Mouse (Mus musculus) cerebellum, adult 2 months (tissue): ENCODE measurements around the gene Smco2.

ENCODE experiments used
- CTCF ChIP-seq: fragments of 200-500 bp; IDR thresholded peaks from 2 replicates; pipeline ENCODE4 v1.5.1; 2011; ENCODE audit warnings: low read depth, mild to moderate bottlenecking, control low read depth, low read length, moderate library complexity, borderline replicate concordance; ENCODE audit not compliant: insufficient read depth
- POLR2A ChIP-seq: fragments of 200-500 bp; IDR thresholded peaks from 2 replicates; pipeline ENCODE4 v1.6.1; 2011; ENCODE audit warnings: low read length, control low read depth, borderline replicate concordance; ENCODE audit not compliant: insufficient read depth

DNA sequence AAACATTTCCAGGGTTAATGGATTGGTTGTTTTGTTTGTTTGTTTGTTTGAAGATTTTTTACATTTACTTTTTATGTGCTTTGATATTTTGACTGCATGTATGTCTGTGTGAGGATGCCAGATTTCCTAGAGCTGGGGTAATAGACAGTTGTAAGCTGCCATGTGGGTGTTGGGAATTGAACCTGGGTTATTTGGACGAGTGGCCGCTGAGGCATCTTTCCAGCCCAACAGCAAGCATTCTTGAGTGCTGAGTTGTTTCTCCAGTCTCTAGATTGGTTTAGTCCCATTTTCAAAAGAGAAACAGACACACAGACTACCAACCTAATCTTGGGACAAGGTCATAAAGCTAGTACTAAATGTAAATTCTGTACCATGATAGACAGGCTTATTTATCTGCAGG is 60.9 kb downstream of the Smco2 start:
- TF ChIP-seq POLR2A (no peak), CTCF (no peak)
